8 mouse cellular contexts compared by ENCODE assay signal in the genomic region with DNA sequence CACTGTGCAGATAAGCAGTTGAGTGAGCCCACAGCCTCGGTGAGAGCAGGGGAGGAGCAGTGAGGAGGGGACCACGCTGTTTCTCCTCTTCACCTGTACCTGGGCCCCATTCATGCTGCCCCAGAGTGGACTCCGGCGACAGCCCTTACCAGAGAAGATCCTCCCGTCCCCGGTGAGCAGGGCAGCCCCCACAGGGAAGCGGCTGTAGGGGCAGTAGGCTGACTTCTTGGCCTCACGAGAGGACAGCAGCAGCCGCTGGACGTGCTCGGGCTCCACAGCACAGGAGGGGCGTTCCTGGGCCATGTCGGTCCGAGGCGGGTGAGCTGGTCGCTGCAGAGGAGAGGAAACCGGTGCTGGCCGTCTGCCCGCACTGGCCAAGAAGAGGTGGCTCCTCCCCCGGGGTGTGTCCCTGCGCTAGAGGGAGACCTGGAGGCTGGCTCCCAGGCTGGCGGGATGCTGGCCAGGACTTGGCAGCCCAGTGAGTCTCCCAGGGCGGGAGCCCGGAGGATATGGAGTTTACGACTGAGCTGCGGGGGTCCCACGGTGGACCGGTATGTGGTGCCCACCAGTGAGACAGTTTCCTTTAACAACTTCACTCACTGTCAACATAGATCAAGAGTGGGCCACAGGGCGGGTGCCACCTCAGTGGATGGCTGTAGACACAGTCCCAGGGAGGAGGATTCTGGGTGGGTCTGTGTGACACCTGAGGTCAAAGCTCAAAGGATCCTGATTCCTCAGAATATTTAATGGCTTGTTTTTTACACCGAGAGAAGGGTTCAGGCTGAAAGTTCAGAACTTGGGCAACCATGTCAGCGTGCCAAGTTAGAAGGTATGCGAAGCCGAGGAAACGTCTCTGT. TPM values are rescaled to one million over a fixed set of nuclear protein-coding genes. Genes with fewer than 3 reads are reported as not detected.
DNase-seq lines count a peak whose midpoint lies in the region; ATAC-seq and TF ChIP-seq lines count a peak whose summit lies in the region.

A gene (minus strand): TSS at position 352 of the 857 bp plus-strand sequence.

- WGBS in embryonic facial prominence, embryonic 15.5 days, result 5% methylated on average over 34 of the region's 34 CpGs
- WGBS in lung, embryonic 14.5 days, result 6% methylated on average over 34 of the region's 34 CpGs

- DNase-seq in 3T3-L1 (ENCODE audit: low read depth, low spot score), result peak; percentile 81
- peak; percentile 91 to 94 for DNase-seq in adrenal gland, postnatal 36 days
- peak; percentile 85 to 86 for DNase-seq in heart, adult 9 months (ENCODE audit: low spot score in 2 of 2)
- DNase-seq in kidney, adult 8-10 months, result peak; percentile 93 to 95
- DNase-seq in lung, embryonic 14.5 days, result peak; percentile 94
- peak; percentile 39 for DNase-seq in ovary, postnatal 10 days (ENCODE audit: low spot score)
- DNase-seq in layer of hippocampus, adult 11-12 months (ENCODE audit: low spot score), result no peak

- H3K36me3 ChIP-seq in embryonic facial prominence, embryonic 15.5 days, result no peaks in the 10 kb centered on the region
- no peaks in the 10 kb centered on the region for H3K36me3 ChIP-seq in lung, embryonic 14.5 days (ENCODE audit: insufficient read depth)

- peak within 1 kb of the TSS; percentile 50 for H3K4me2 ChIP-seq in embryonic facial prominence, embryonic 15.5 days (replicated peaks)
- H3K4me2 ChIP-seq in lung, embryonic 14.5 days, result peak within 1 kb of the TSS; percentile 69

- TF ChIP-seq CTCF in lung, embryonic 14.5 days (IDR thresholded peaks at IDR 0.05; ENCODE audit: low read depth), result 0 out of 2 replicates have a peak, but pooled peaks have one; percentile 20

- H3K9me3 ChIP-seq in embryonic facial prominence, embryonic 15.5 days (replicated peaks), result no peaks in the 10 kb centered on the region
- H3K9me3 ChIP-seq in lung, embryonic 14.5 days (ENCODE audit: low read depth, low read length), result no peaks in the 10 kb centered on the region

- peak within 1 kb of the TSS; percentile 30 for H3K4me3 ChIP-seq in embryonic facial prominence, embryonic 15.5 days (replicated peaks)
- peak within 1 kb of the TSS; percentile 38 for H3K4me3 ChIP-seq in lung, embryonic 14.5 days (ENCODE audit: low read depth, low read length)

- H3K4me1 ChIP-seq in embryonic facial prominence, embryonic 15.5 days, result peaks cover 12% of the 10 kb centered on the region
- H3K4me1 ChIP-seq in lung, embryonic 14.5 days (ENCODE audit: insufficient read depth), result peaks cover 6% of the 10 kb centered on the region; the same call in 1 of the 2 replicates

- H3K27me3 ChIP-seq in embryonic facial prominence, embryonic 15.5 days, result peaks cover 19% of the 10 kb centered on the region
- no peaks in the 10 kb centered on the region for H3K27me3 ChIP-seq in lung, embryonic 14.5 days (ENCODE audit: insufficient read depth, low read length)

- no peak within 1 kb of the TSS for H3K27ac ChIP-seq in embryonic facial prominence, embryonic 15.5 days (replicated peaks)
- peak within 1 kb of the TSS; percentile 73 for H3K27ac ChIP-seq in lung, embryonic 14.5 days (ENCODE audit: low read depth)

- no peak within 1 kb of the TSS for H3K9ac ChIP-seq in embryonic facial prominence, embryonic 15.5 days
- peak within 1 kb of the TSS; percentile 55 for H3K9ac ChIP-seq in lung, embryonic 14.5 days

- ATAC-seq in embryonic facial prominence, embryonic 15.5 days (ENCODE audit: insufficient number of reproducible peaks, low FRiP score, low TSS enrichment, low read depth), result peak; percentile 77; the same call in 1 of the 2 replicates
- ATAC-seq in lung, embryonic 14.5 days (ENCODE audit: insufficient read depth), result peak; percentile 94

RNA-seq across cellular contexts. Expression of the gene that starts here (rescaled TPM):
- total RNA-seq in adrenal gland, postnatal 36 days (2021), result 10 to 100 TPM in 1 of 2 experiments, 1 to 10 TPM in 1; 6.9 to 15.0 TPM
- 6.6 and 7.4 TPM in 2 replicates for polyA plus RNA-seq in embryonic facial prominence, embryonic 15.5 days (2015; fragmentation: Nextera tagmentation; extraction: Ambion mirVana)
- polyA plus RNA-seq in lung, embryonic 14.5 days (2014; fragmentation: Nextera tagmentation; extraction: Ambion mirVana), result 24.1 and 24.4 TPM in 2 replicates
